Mouse (Mus musculus): ENCODE results near the gene Cnn2. TPM values are rescaled to one million over a fixed set of nuclear protein-coding genes. Genes with fewer than 3 reads are reported as not detected.
A peak's percentile ranks its signal among the peaks of the same experiment; 100 is the strongest.
"Not testable (repeated sequence)": the region's sequence is repeated elsewhere in the genome, so short reads cannot be mapped to it uniquely, and the experiment has no call there.

Cnn2 gene
- 10 to 100 TPM in 1 of 2 experiments, 1 to 10 TPM in 1; 9.5 to 11.9 TPM for total RNA-seq (2021)
- long read RNA-seq, experiment 1, transcript Cnn2-201 (7 exons, 2,460 nt) = major isoform, 13 of 16 reads
- long read RNA-seq, experiment 1, partial matches to known transcripts = 0 of 16 reads
- long read RNA-seq, experiment 1, other reads (novel, unspliced or antisense) = 3 of 16 reads
- long read RNA-seq, experiment 2, transcript Cnn2-201 (7 exons, 2,460 nt) = major isoform, 32 of 34 reads
- long read RNA-seq, experiment 2, partial matches to known transcripts = 1 of 34 reads
- long read RNA-seq, experiment 2, other reads (novel, unspliced or antisense) = 1 of 34 reads

- intact Hi-C loops (cut with DNase I) = loop anchor here (5.0 kb wide), 1 partner anchor 64 kb away; no protein-coding TSS in a partner anchor
- DNase-seq (ENCODE audit: low spot score in 2 of 2) = no peak
These were observed at the start of gene Cnn2 for GRCm38 (mm10) chr10:79988506-79989271. TSS of gene Cnn2 (plus strand) at chr10:79988584.

GRCm38 (mm10) chr10:79940749-79941148 lies 47.6 kb upstream of the Cnn2 start:
- intact Hi-C loops (cut with DNase I) = no loop called here
- peak in 1 of 2 experiments; percentile 48 for DNase-seq (ENCODE audit: low spot score in 2 of 2)

- intact Hi-C loops (cut with DNase I) = no loop called here
- DNase-seq (ENCODE audit: low spot score in 2 of 2) = no peak
These were observed 45.4 kb upstream of the Cnn2 start for GRCm38 (mm10) chr10:79942988-79943387.

GRCm38 (mm10) chr10:79943471-79943901 lies 44.9 kb upstream of the Cnn2 start:
- intact Hi-C loops (cut with DNase I) = no loop called here
- DNase-seq (ENCODE audit: low spot score in 2 of 2) = no peak

- intact Hi-C loops (cut with DNase I) = no loop called here
- DNase-seq (ENCODE audit: low spot score in 2 of 2) = no peak
These were observed 42.7 kb upstream of the Cnn2 start for GRCm38 (mm10) chr10:79945507-79946234.

GRCm38 (mm10) chr10:79946752-79947322 lies 41.5 kb upstream of the Cnn2 start:
- intact Hi-C loops (cut with DNase I) = no loop called here

GRCm38 (mm10) chr10:79947502-79947901 lies 40.9 kb upstream of the Cnn2 start:
- DNase-seq (ENCODE audit: low spot score in 2 of 2) = no peak
- intact Hi-C loops (cut with DNase I) = no loop called here

More at GRCm38 (mm10) chr10:79946752-79947322, 41.5 kb upstream of the Cnn2 start:
- no peak for DNase-seq (ENCODE audit: low spot score in 2 of 2)

- DNase-seq (ENCODE audit: low spot score in 2 of 2) = no peak
- intact Hi-C loops (cut with DNase I) = no loop called here
These were observed 38.5 kb upstream of the Cnn2 start for GRCm38 (mm10) chr10:79949873-79950272.

- intact Hi-C loops (cut with DNase I) = no loop called here
- no peak for DNase-seq (ENCODE audit: low spot score in 2 of 2)
These were observed 37.7 kb upstream of the Cnn2 start for GRCm38 (mm10) chr10:79950661-79951060.

- DNase-seq (ENCODE audit: low spot score in 2 of 2) = no peak
- intact Hi-C loops (cut with DNase I) = loop anchor here (2.0 kb wide), 1 partner anchor 29 kb away; no protein-coding TSS in a partner anchor
These were observed 34.4 kb upstream of the Cnn2 start for GRCm38 (mm10) chr10:79953946-79954345.

- intact Hi-C loops (cut with DNase I) = loop anchor here (2.0 kb wide), 1 partner anchor 31 kb away; no protein-coding TSS in a partner anchor
- DNase-seq (ENCODE audit: low spot score in 2 of 2) = no peak
These were observed 32.7 kb upstream of the Cnn2 start for GRCm38 (mm10) chr10:79955691-79956090.

- intact Hi-C loops (cut with DNase I) = no loop called here
- DNase-seq (ENCODE audit: low spot score in 2 of 2) = no peak
These were observed 31.7 kb upstream of the Cnn2 start for GRCm38 (mm10) chr10:79956643-79957154.

- peak; percentile 66 to 72 for DNase-seq (ENCODE audit: low spot score in 2 of 2)
- intact Hi-C loops (cut with DNase I) = loop anchor here (1.0 to 2.0 kb wide), 3 partner anchors 33 to 123 kb away; no protein-coding TSS in a partner anchor
These were observed 30.1 kb upstream of the Cnn2 start for GRCm38 (mm10) chr10:79958140-79958816.

GRCm38 (mm10) chr10:79959412-79959811 lies 29.0 kb upstream of the Cnn2 start:
- DNase-seq (ENCODE audit: low spot score in 2 of 2) = not testable (repeated sequence)
- intact Hi-C loops (cut with DNase I) = loop anchor here (2.0 kb wide), 2 partner anchors 77 to 125 kb away; no protein-coding TSS in a partner anchor

- peak; percentile 99 to 100 for DNase-seq (ENCODE audit: low spot score in 2 of 2)
- intact Hi-C loops (cut with DNase I) = loop anchor here (2.0 kb wide), 2 partner anchors 77 to 125 kb away; no protein-coding TSS in a partner anchor
These were observed 28.4 kb upstream of the Cnn2 start, which contains the start of gene Wdr18 for GRCm38 (mm10) chr10:79959847-79960601. TSS of gene Wdr18 (plus strand) at chr10:79960152.

- DNase-seq (ENCODE audit: low spot score in 2 of 2) = no peak
- intact Hi-C loops (cut with DNase I) = no loop called here
These were observed 27.6 kb upstream of the Cnn2 start for GRCm38 (mm10) chr10:79960671-79961294.

- intact Hi-C loops (cut with DNase I) = no loop called here
- DNase-seq (ENCODE audit: low spot score in 2 of 2) = no peak
These were observed 23.7 kb upstream of the Cnn2 start for GRCm38 (mm10) chr10:79964727-79965126.

All from left cerebral cortex, postnatal 14 days (tissue).